Mouse (Mus musculus) embryonic facial prominence, embryonic 14.5 days (tissue): ENCODE measurements around the gene Anks1b. TPM values are rescaled to one million over a fixed set of nuclear protein-coding genes. Genes with fewer than 3 reads are reported as not detected.

Experiments used
- ATAC-seq: fragments of 200-750 bp; cut with Nextera tagmentation; 2 replicates; pipeline ENCODE4 v1.8.0; 2017; ENCODE audit warnings: low read depth, moderate number of reproducible peaks, moderate TSS enrichment
- DNase-seq: peaks from one replicate; pipeline ENCODE4 v3.0.0-alpha.2; 2015; ENCODE audit warnings: low spot score
- H3K27ac ChIP-seq: fragments of 300-500 bp; sonication (generic); replicated peaks from 2 replicates; pipeline ENCODE4 v1.5.1; 2014; ENCODE audit warnings: low read depth, mild to moderate bottlenecking, low read length, moderate library complexity
- H3K27me3 ChIP-seq: fragments of 300-500 bp; sonication (generic); replicated peaks from 2 replicates; pipeline ENCODE4 v1.6.1; 2014; ENCODE audit warnings: low read length; ENCODE audit not compliant: control insufficient read depth, insufficient read depth
- H3K36me3 ChIP-seq: fragments of 300-500 bp; sonication (generic); 2 replicates; pipeline ENCODE4 v1.6.1; 2014; ENCODE audit warnings: low read length, mixed read lengths; ENCODE audit not compliant: control insufficient read depth, insufficient read depth
- H3K4me1 ChIP-seq: fragments of 300-500 bp; sonication (generic); 2 replicates; pipeline ENCODE4 v1.6.1; 2014; ENCODE audit warnings: antibody characterized with exemption, low read length; ENCODE audit not compliant: control insufficient read depth, insufficient read depth
- H3K4me2 ChIP-seq: fragments of 300-500 bp; sonication (generic); 2 replicates; pipeline ENCODE4 v1.6.1; 2014; ENCODE audit warnings: low read depth, mild to moderate bottlenecking, low read length, moderate library complexity, mixed read lengths
- H3K4me3 ChIP-seq: fragments of 300-500 bp; sonication (generic); 2 replicates; pipeline ENCODE4 v1.5.1; 2014; ENCODE audit warnings: low read depth, mild to moderate bottlenecking, low read length
- H3K9ac ChIP-seq: fragments of 300-500 bp; sonication (generic); 2 replicates; pipeline ENCODE4 v1.6.1; 2014; ENCODE audit warnings: low read depth, mild to moderate bottlenecking, low read length, moderate library complexity, mixed read lengths
- H3K9me3 ChIP-seq: fragments of 300-500 bp; sonication (generic); 2 replicates; pipeline ENCODE4 v1.6.1; 2016; ENCODE audit warnings: low read length; ENCODE audit not compliant: control insufficient read depth
- WGBS: fragments of 180-500 bp; shearing (Covaris S2); extraction: QIAGEN DNeasy Blood & Tissue Kit; methylation state at CpG from one replicate; pipeline ENCODE4 v1.1.7; 2014; 5-methylcytosine and 5-hydroxymethylcytosine counted together
- polyA plus RNA-seq: library from polyadenylated mRNA; unstranded; fragments of >200 nt; fragmentation: Nextera tagmentation; extraction: Ambion mirVana; gene quantifications from 2 replicates; pipeline ENCODE4 v1.2.1, GENCODE M21; 2014

The Anks1b gene
- polyA plus RNA-seq, 1 experiment from 2014 or later: 2.2 TPM

GRCm38 (mm10) chr10:90723941-90724341 is 850.6 kb downstream of the Anks1b start:
- no peak for DNase-seq
- H3K4me2 ChIP-seq: no peak overlapping the region
- no peak for ATAC-seq

GRCm38 (mm10) chr10:90724931-90725330 is 851.6 kb downstream of the Anks1b start:
- Histone ChIP-seq H3K9ac (no peak overlapping the region), H3K4me3 (no peak overlapping the region), H3K4me1 (peaks cover 3% of the 10 kb centered on the region; the same call in 1 of the 2 replicates), H3K9me3 (no peaks in the 10 kb centered on the region), H3K27me3 (no peaks in the 10 kb centered on the region), H3K36me3 (no peaks in the 10 kb centered on the region), H3K4me2 (no peak overlapping the region), H3K27ac (no peak overlapping the region)
- ATAC-seq (no peak), DNase-seq (no peak)
- 68% methylated on average over 1 of the region's 1 CpGs for WGBS

More at GRCm38 (mm10) chr10:90723941-90724341, 850.6 kb downstream of the Anks1b start:
- Histone ChIP-seq H3K36me3 (no peaks in the 10 kb centered on the region), H3K9ac (no peak overlapping the region), H3K9me3 (no peaks in the 10 kb centered on the region), H3K27me3 (no peaks in the 10 kb centered on the region), H3K4me1 (peaks cover 3% of the 10 kb centered on the region; the same call in 1 of the 2 replicates), H3K4me3 (no peak overlapping the region), H3K27ac (no peak overlapping the region)
- 84% methylated on average over 12 of the region's 13 CpGs for WGBS

GRCm38 (mm10) chr10:90728401-90729358 is 855.4 kb downstream of the Anks1b start:
- peak overlapping the region; percentile 40; the same call in 1 of the 2 replicates for H3K9ac ChIP-seq
- DNase-seq (peak; percentile 89), ATAC-seq (peak; percentile 83)
- H3K27ac ChIP-seq: no peak overlapping the region
- H3K4me1 ChIP-seq: peaks cover 3% of the 10 kb centered on the region; the same call in 1 of the 2 replicates
- 23% methylated on average over 22 of the region's 22 CpGs for WGBS
- H3K9me3 ChIP-seq: no peaks in the 10 kb centered on the region
- no peaks in the 10 kb centered on the region for H3K36me3 ChIP-seq
- H3K27me3 ChIP-seq: no peaks in the 10 kb centered on the region
- H3K4me3 ChIP-seq: peak overlapping the region; percentile 28
- peak overlapping the region; percentile 60 for H3K4me2 ChIP-seq

GRCm38 (mm10) chr10:90729527-90729926 is 856.2 kb downstream of the Anks1b start:
- DNase-seq: peak; percentile 41
- Histone ChIP-seq H3K9me3 (no peaks in the 10 kb centered on the region), H3K27me3 (no peaks in the 10 kb centered on the region), H3K4me3 (no peak overlapping the region), H3K4me2 (no peak overlapping the region), H3K9ac (no peak overlapping the region), H3K36me3 (no peaks in the 10 kb centered on the region), H3K27ac (no peak overlapping the region), H3K4me1 (peaks cover 3% of the 10 kb centered on the region; the same call in 1 of the 2 replicates)
- WGBS: 45% methylated on average over 10 of the region's 10 CpGs
- no peak for ATAC-seq

- Histone ChIP-seq H3K36me3 (no peaks in the 10 kb centered on the region), H3K4me2 (no peak overlapping the region), H3K9me3 (no peaks in the 10 kb centered on the region), H3K27me3 (no peaks in the 10 kb centered on the region), H3K9ac (no peak overlapping the region), H3K4me1 (peaks cover 3% of the 10 kb centered on the region; the same call in 1 of the 2 replicates), H3K27ac (no peak overlapping the region), H3K4me3 (no peak overlapping the region)
- ATAC-seq (no peak), DNase-seq (no peak)
- 48% methylated on average over 4 of the region's 4 CpGs for WGBS
Measured at GRCm38 (mm10) chr10:90732823-90733222, 859.5 kb downstream of the Anks1b start.

GRCm38 (mm10) chr10:90733632-90734031 is 860.3 kb downstream of the Anks1b start:
- no peaks in the 10 kb centered on the region for H3K4me1 ChIP-seq
- 24% methylated on average over 5 of the region's 5 CpGs for WGBS
- no peaks in the 10 kb centered on the region for H3K36me3 ChIP-seq
- H3K9ac ChIP-seq: no peak overlapping the region
- no peak overlapping the region for H3K27ac ChIP-seq
- H3K4me3 ChIP-seq: no peak overlapping the region
- H3K9me3 ChIP-seq: no peaks in the 10 kb centered on the region
- no peaks in the 10 kb centered on the region for H3K27me3 ChIP-seq
- DNase-seq (peak; percentile 67), ATAC-seq (no peak)
- no peak overlapping the region for H3K4me2 ChIP-seq

- H3K4me1 ChIP-seq: no peaks in the 10 kb centered on the region
- no peaks in the 10 kb centered on the region for H3K36me3 ChIP-seq
- no peak overlapping the region for H3K27ac ChIP-seq
- H3K4me2 ChIP-seq: no peak overlapping the region
- WGBS: 63% methylated on average over 2 of the region's 2 CpGs
- no peak overlapping the region for H3K4me3 ChIP-seq
- H3K27me3 ChIP-seq: no peaks in the 10 kb centered on the region
- ATAC-seq (no peak), DNase-seq (no peak)
- no peaks in the 10 kb centered on the region for H3K9me3 ChIP-seq
- H3K9ac ChIP-seq: no peak overlapping the region
Measured at GRCm38 (mm10) chr10:90738475-90738874, 865.2 kb downstream of the Anks1b start.

GRCm38 (mm10) chr10:90740956-90741355 is 867.6 kb downstream of the Anks1b start:
- Histone ChIP-seq H3K4me3 (no peak overlapping the region), H3K27ac (no peak overlapping the region), H3K27me3 (no peaks in the 10 kb centered on the region), H3K4me1 (no peaks in the 10 kb centered on the region), H3K9me3 (no peaks in the 10 kb centered on the region), H3K36me3 (no peaks in the 10 kb centered on the region), H3K4me2 (no peak overlapping the region), H3K9ac (no peak overlapping the region)
- WGBS: 83% methylated on average over 5 of the region's 5 CpGs
- DNase-seq (no peak), ATAC-seq (no peak)
